Mouse (Mus musculus): Measurements from ENCODE around the gene Ankrd13b.

The Ankrd13b gene

DNA sequence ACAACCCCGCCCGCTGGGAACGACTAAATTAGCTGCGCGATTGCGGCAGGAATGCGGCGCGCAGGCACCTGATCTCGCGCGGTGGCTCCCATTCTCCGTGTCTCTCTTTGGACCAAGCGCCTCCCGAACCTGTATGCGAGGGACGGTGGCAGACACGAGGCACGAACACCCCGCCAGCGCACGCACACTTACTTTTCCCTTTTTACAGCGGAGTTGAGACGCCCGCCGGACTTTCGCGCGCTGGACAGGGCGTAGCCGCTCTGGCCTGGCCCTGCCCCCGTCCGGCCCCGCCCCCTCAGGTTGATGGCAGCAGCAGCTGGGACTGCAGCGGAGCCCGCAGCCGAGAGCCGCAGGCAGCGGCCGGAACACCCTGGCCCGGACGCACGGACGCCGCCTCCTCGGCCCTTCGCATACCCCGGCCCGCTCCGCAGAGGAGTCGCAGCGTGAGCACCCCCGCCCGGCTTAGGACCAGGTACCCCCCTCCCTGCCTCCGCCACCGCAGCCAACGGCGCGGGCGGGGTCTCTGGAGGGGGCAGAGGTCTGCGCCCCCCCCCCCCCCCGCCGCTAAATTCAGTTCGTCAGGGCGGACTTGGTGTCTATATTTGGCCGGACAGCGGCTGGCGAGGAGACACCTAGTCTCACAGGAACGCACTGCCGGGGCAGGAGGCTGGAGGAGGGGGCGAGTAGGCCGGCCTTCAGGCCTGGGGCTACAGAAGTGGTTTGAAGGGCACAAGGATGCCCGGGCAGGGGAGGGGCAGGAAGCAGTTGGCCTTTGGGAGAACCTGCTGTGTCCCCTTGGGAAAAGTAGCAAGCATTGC is 27.0 kb downstream of the Ankrd13b start, which contains the start of gene Coro6:
Gene Coro6, plus strand, starts transcription at position 129 of the 818 bp plus-strand sequence.
- peak; percentile 80 for DNase-seq (ENCODE audit: low spot score)

DNA sequence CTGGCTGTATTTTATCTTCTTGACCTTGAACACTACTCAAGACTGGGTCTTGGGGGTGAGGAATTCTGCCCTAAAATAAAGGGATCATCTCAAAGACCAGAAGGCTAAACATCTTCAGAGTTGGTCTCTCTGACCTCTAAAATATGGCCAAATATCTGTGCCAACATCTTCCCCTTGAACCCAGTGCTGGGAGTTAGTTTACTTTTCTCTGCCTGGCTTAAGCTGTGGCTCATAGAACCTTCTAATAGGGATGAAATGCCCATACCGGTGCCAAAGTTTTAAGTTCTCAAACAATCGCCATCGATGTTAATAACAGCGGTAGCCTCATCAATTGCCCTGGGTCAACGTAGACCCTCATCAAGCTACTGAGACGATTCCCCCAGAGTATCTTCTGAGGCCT is 27.6 kb downstream of the Ankrd13b start:
- DNase-seq (ENCODE audit: low spot score), result no peak

DNA sequence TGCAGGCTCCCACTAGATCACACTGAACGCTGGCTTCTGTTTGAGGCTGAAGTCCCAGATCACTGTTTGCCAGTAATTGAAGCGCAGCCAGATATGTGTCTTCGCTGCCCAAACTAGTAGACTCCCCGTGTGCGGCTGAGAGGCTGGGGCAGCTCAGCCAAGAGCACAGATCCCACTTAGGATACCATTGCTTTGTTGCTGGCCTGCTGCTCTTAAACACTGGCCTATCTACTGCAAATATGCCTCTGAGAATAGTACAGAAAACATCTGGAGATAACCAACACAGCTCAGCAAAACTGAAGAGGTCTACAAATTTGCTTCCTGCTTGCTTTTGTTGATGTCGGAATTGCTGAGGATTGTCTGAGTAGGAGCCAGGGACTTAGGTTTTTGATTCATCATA is 32.6 kb downstream of the Ankrd13b start:
- DNase-seq (ENCODE audit: low spot score), result no peak

DNA sequence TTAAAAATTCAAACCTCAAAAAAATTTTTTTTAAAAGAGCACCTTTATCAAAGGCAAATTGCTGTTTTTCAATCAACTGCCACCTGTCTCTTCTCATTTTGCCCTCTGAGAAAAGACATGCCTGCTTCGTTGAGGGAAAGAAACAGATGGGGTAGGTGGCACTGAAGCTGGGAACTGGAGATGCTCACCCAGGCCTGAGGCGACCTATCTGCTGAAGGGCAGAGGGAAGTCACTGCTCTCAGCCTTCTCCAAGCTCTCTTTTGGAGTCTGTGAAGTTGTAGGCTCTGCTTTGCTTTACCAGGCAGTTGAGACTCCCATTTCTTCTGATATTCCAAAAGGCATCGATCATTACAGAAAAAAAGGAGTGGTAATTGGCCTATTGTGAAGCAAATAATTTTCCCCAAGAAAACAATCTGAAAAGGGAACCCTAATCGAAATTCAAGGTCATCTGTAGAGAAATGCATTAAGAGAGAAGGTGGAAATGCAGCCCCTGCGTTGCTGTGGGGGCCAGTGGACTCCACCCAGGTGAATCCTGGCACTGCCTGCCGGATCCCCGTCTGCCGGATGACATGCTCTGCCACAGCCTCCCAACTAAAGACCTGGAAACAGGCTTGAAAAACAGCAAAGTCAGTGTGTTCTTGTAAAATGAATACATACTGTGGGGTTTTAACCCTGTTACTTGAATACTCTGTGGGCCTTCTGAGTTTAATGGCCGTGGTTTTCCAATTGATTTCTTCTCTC is 33.5 kb downstream of the Ankrd13b start:
- no peak for DNase-seq (ENCODE audit: low spot score)

DNA sequence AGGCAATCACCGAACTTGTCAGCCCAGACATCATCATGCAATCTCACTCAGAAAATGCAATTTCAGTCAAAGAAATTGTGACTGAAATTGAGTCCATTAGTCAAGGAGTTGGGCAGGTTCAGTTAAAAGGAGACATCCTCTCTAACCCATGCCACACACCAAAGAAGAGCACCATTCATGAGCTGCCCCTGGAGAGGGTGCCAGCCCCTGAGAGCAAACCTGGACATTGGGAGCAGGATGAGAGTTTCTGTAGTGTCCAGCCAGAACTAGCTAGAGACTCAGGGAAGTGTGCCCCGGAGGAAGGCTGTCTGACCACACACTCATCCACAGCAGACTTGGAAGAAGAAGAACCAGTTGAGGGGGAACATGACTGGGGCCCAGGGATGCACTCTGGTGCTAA is 36.1 kb downstream of the Ankrd13b start:
- DNase-seq (ENCODE audit: low spot score), result no peak

DNA sequence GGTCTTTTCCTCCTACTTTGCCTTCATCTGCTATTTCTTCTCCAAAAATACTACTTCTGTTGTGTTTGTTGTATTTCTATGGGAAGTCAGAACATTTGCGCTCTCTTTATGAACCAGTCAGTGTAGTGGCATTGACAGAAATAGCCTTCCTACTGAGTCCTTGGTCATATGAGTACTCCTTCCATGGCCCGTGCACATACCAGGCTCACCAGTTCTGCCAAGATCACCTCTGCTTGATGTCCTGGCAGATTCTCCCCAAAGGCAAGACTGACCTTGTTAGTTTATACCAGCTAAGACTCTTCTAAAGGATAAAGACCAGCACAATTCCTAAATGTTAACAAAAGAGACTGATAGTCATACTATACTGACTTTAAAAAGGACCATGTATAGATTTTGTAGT is 37.8 kb downstream of the Ankrd13b start:
- DNase-seq (ENCODE audit: low spot score), result no peak

DNA sequence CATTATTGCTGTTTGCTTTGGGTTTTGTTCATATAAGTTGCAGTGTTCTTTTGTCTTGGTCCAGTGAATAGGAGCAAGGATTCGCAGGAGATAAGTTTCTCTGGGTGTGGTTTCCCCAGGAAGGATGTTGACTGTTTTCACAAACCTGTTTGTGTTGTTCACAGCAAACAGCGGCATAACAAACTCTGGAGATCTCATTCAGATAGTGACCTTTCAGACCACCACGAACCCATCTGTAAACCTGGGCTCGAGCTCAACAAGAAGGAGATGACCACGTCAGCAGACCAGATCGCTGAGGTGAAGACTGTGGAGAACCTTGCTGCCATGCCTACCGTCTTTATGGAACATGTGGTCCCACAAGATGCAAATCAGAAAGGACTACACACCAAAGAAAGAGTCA is 40.3 kb downstream of the Ankrd13b start:
- DNase-seq (ENCODE audit: low spot score), result no peak

DNA sequence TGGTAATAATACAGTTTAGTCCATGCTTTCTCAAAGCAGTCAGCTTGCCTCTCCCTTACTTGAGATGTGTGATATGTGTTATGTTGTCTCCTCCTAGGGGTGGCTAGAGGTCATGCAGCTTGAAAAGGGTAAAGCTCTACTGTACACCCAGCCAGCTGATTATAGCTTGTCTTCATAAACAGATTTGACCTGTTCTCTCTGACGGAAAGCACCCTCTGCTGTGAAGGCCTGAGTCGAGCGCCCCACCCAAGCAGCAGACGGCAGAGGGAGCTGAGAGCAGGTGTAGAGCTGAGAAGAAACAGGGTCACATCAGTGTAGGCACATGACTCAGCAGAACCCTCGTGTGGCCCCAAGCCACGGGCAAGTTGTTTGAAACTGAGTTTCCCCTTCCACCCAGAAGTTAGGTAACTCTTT is 42.8 kb downstream of the Ankrd13b start:
- peak; percentile 69 for DNase-seq (ENCODE audit: low spot score)

DNA sequence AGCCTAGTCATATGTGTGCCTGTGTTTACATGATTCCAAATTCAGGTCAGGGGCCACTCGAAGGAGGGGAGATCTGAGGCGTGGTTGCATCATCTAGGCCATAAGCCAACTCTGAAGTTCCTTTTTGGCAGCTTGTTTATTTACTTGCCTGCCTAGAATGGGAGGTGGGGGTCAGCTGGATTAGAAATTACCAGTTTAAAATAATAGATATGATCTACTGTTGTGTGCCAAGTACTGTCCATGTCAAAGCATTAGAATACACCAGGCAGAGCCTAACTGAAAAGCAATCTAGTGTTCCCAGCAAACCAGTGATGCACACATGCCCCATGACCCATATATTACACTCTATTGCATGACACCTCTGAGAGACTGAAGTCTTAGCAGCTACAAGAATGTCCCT is 44.5 kb downstream of the Ankrd13b start:
- no peak for DNase-seq (ENCODE audit: low spot score)

DNA sequence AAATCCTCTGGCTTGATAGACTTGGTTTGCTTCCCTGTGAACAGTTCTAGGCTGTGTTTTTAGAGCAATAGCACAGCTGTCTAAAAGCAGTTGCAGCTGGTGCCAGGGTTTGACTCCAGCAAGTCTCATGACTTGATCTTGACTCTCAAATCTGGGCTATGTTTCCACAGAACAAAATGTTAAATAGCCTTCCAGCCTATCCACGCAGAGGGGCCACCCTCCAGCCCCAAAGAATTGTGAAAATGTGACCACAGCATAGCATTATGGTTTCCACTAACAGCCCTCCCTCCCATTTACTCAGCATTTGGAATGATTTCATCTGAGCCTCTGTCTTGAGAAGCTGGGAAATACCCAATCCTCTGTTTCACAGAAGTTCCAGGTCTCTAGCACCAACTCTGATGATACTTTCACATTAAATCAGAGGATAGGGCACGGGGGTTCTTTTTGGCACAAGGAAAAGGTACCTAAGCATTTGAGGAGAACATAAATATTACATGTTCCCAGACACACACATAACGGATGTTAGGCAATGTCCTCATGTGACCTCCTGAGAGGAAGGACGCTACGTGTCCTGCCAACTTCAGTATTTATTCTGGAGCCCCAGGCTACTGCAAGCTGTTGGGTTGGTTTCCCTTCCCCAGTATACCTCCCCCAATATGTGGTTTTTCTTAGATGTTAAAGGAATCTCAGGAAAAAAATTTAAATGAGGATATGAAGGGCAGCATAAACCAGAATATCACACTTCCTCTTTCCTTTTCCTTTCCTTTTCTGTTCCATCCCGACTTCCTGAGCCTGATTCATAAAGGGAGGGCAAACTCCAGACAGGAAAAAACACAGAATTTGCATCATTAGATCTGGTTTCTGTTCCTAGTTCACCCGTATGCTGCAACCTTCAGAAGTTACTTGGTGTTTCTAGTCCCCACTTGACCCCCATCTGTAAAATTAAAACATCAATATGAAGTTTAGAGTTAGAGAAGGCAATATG is 47.0 kb downstream of the Ankrd13b start:
- no peak for DNase-seq (ENCODE audit: low spot score)

DNA sequence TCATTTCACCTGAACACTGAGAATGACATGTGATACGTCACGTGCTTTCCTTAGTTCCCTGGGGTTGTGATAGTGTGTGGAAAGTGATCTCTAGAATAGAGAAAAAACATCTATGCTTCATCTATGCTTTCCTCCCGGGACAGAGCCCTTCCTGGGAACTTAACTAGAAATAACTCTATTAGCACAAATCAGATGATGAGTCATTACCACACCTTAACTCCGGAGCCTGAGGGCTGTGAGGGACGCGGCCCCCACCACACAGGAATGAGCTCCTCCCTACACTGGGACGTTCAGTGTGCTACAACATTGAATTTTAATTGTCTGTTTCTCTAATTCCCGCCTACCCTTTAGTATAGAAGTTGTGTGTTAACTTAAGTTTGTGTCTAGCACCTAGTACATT is 48.5 kb downstream of the Ankrd13b start:
- DNase-seq (ENCODE audit: low spot score), result no peak

DNA sequence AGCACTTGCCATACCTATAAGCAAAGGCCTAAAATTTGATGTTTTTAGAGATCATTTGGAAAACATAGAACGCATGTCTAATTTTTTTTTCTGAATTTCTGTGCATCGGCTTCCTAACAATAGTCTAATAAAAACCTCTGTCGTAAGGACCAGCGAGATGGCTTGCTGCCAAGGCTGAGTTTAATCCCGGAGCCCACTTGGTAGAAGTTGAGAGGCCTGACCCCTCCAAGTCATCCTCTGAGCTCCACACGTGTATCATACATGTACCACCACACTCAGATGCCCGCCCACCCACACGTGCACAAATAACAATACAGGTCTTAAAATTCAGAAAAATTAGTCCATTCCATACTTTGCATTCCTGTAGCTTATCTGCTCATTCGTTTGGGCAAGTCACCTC is 49.4 kb downstream of the Ankrd13b start:
- no peak for DNase-seq (ENCODE audit: low spot score)

DNA sequence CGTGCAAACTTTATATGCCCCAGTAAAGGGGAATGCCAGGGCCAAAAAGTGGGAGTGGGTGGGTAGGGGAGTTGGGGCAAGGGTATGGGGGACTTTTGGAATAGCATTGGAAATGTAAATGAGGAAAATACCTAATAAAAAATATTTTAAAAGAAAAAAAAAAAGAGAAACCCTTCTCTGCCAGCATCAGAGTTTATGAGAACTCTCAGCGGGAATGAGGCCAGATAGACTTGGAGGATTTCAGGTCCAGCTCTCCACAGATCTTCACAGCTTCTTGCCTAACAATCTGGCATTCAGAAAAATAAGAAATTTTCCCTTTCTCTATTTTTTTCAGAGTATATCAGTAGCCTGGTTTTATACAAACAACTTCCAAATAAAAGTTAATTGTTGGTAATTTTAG is 52.5 kb downstream of the Ankrd13b start:
- DNase-seq (ENCODE audit: low spot score), result no peak

DNA sequence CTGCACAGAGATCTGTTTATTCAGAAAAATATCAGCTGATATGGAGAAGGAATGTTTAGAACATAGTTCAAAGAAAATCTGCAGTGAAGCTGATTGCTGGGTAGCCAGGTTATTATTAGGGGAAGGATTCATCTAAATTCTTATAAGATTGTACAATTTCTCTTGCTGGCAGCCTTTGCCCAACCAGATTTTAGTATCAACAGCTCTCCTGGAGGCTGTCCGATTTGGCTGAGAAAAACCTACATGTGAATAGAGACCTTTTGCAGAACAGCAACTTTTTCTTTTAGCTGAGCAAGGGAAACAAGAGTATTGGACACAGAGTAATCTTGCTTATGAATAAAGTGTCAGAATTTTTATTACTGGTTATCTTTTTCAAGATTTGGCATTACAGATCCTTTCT is 61.0 kb downstream of the Ankrd13b start:
- DNase-seq (ENCODE audit: low spot score), result no peak

DNA sequence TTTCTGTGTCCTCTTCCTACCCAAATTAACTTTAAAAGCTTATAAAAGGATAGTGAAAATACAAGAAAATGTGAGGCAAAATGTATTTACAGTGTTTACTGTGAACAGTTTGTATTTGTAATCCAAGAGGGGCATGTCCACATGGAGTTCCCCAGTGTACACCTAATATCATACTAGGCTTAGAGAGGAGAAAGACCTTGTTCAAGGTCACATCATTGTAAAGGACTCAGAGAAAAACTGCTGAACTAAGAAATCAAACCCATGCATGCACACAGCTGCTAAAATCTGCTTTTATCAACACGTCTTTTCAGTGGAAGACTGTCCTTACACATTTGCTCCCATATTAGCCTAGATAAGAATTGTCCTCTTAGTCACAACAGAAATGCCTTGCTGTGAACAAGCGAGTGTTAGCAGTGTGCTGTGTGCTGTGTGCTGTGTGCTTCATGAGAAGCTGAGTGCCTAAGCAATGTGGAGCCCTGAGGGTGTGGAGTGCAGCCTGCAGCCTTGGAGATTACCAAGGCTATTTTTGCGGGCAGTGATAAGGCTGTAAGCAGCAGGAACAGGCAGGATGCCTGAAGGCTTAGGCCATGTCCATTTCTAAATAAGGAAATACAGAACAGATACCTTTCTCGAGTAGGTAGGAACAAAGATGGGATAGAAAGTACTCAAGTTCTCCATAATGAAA is 66.2 kb downstream of the Ankrd13b start:
- DNase-seq (ENCODE audit: low spot score), result no peak
